Mouse (Mus musculus) ES-E14 (cell line): ENCODE results near the gene Zmynd11. TPM values are rescaled to one million over a fixed set of nuclear protein-coding genes. Genes with fewer than 3 reads are reported as not detected.

Experiments used
- DNase-seq: peaks from one replicate; pipeline ENCODE4 v3.0.0-alpha.2; 2013; ENCODE audit warnings: low read depth, low spot score
- H3K27ac ChIP-seq: 2 replicates; pipeline ENCODE4 v1.5.1; 2012; ENCODE audit warnings: low read depth, mild to moderate bottlenecking, low read length, moderate library complexity, mixed read lengths; ENCODE audit not compliant: poor library complexity, insufficient read depth, severe bottlenecking
- H3K36me3 ChIP-seq: 2 replicates; pipeline ENCODE4 v1.6.1; 2012; ENCODE audit warnings: mild to moderate bottlenecking, low read length, moderate library complexity, mixed read lengths; ENCODE audit not compliant: control insufficient read depth, poor library complexity, insufficient read depth, severe bottlenecking
- H3K4me1 ChIP-seq, 2 experiments: fragments of 150-350 bp in 1 of 2; sonication (generic) in 1 of 2; 2 replicates each; pipeline ENCODE4 v1.6.1; 2012; ENCODE audit warnings: low read length in 2 of 2, mild to moderate bottlenecking in 1 of 2, mixed read lengths in 1 of 2; ENCODE audit not compliant: control insufficient read depth in 2 of 2, insufficient read depth in 2 of 2, poor library complexity in 1 of 2
- H3K4me3 ChIP-seq, 2 experiments: fragments of 150-350 bp in 1 of 2; sonication (generic) in 1 of 2; 2 replicates each; pipeline ENCODE4 v1.5.1; 2012; ENCODE audit warnings: low read length in 2 of 2, low read depth in 1 of 2, mild to moderate bottlenecking in 1 of 2, mixed read lengths in 1 of 2; ENCODE audit not compliant: insufficient read depth in 1 of 2, poor library complexity in 1 of 2, severe bottlenecking in 1 of 2
- H3K9ac ChIP-seq: 2 replicates; pipeline ENCODE4 v1.6.1; 2012; ENCODE audit warnings: low read depth, mild to moderate bottlenecking, low read length, mixed read lengths; ENCODE audit not compliant: poor library complexity, insufficient read depth, severe bottlenecking
- H3K9me3 ChIP-seq: fragments of 150-350 bp; sonication (generic); 2 replicates; pipeline ENCODE4 v1.6.1; 2012; ENCODE audit warnings: low read depth, mild to moderate bottlenecking, low read length; ENCODE audit not compliant: control insufficient read depth, insufficient read depth
- CHD2 ChIP-seq: IDR thresholded peaks from 2 replicates; pipeline ENCODE4 v1.6.1; 2014; ENCODE audit warnings: mild to moderate bottlenecking, low read depth, low read length, inconsistent platforms
- HCFC1 ChIP-seq: IDR thresholded peaks from 2 replicates; pipeline ENCODE4 v1.6.1; 2012; ENCODE audit warnings: low read length, inconsistent platforms, borderline replicate concordance; ENCODE audit not compliant: insufficient read depth
- MAFK ChIP-seq: IDR thresholded peaks from 2 replicates; pipeline ENCODE4 v1.6.1; 2014; ENCODE audit warnings: mild to moderate bottlenecking, low read depth, low read length, inconsistent platforms; ENCODE audit not compliant: insufficient read depth
- ZC3H11A ChIP-seq: IDR thresholded peaks from 2 replicates; pipeline ENCODE4 v1.6.1; 2012; ENCODE audit warnings: low read depth, mild to moderate bottlenecking, inconsistent platforms, low read length, borderline replicate concordance
- ZNF384 ChIP-seq: IDR thresholded peaks from 2 replicates; pipeline ENCODE4 v1.6.1; 2012; ENCODE audit warnings: low read depth, low read length, inconsistent platforms
- in situ Hi-C, 2 experiments: fragments of 600-800 bp; cut with MboI; formaldehyde crosslinking; loops; one replicate each; pipeline ENCODE4 v1.15.1; 2025; ENCODE audit warnings: low sequenced_read_pairs in 2 of 2, inconsistent platforms in 1 of 2; ENCODE audit not compliant: unreplicated experiment in 2 of 2
- total RNA-seq: library from RNA; depleted of rRNA; stranded (reverse); fragments of 300-350 nt; gene quantifications from 2 replicates; pipeline ENCODE4 v1.2.3, GENCODE M21; 2012

The Zmynd11 gene
- total RNA-seq, 1 experiment: 24.3 TPM

- H3K27ac ChIP-seq: no peak overlapping the region
- in situ Hi-C loops: no loop called here
- no peak for DNase-seq
- H3K4me1 ChIP-seq: no peaks in the 10 kb centered on the region
- no peaks in the 10 kb centered on the region for H3K9me3 ChIP-seq
- no peak overlapping the region for H3K9ac ChIP-seq
- peaks cover 4% of the 10 kb centered on the region; the same call in 1 of the 2 replicates for H3K36me3 ChIP-seq
- no peak for TF ChIP-seq CHD2
- no peak for TF ChIP-seq ZC3H11A
- TF ChIP-seq HCFC1: no peak
- TF ChIP-seq ZNF384: no peak
- TF ChIP-seq MAFK: no peak
- H3K4me3 ChIP-seq: no peak overlapping the region
Observed at GRCm38 (mm10) chr13:9660711-9661110, 104.4 kb downstream of the Zmynd11 start.

- H3K9me3 ChIP-seq: no peaks in the 10 kb centered on the region
- H3K9ac ChIP-seq: no peak overlapping the region
- H3K36me3 ChIP-seq: peaks cover 4% of the 10 kb centered on the region; the same call in 1 of the 2 replicates
- DNase-seq: no peak
- no peak overlapping the region for H3K27ac ChIP-seq
- in situ Hi-C loops: no loop called here
- no peaks in the 10 kb centered on the region for H3K4me1 ChIP-seq
- no peak overlapping the region for H3K4me3 ChIP-seq
- TF ChIP-seq ZNF384 (no peak), CHD2 (no peak), ZC3H11A (no peak), MAFK (no peak), HCFC1 (no peak)
Observed at GRCm38 (mm10) chr13:9656613-9657012, 108.5 kb downstream of the Zmynd11 start.

- H3K4me3 ChIP-seq: no peak overlapping the region
- in situ Hi-C loops: no loop called here
- H3K27ac ChIP-seq: no peak overlapping the region
- H3K9me3 ChIP-seq: no peaks in the 10 kb centered on the region
- TF ChIP-seq ZC3H11A (no peak), HCFC1 (no peak), CHD2 (no peak), MAFK (no peak), ZNF384 (no peak)
- H3K9ac ChIP-seq: no peak overlapping the region
- H3K36me3 ChIP-seq: peaks cover 4% of the 10 kb centered on the region; the same call in 1 of the 2 replicates
- H3K4me1 ChIP-seq: no peaks in the 10 kb centered on the region
- DNase-seq: no peak
Observed at GRCm38 (mm10) chr13:9653018-9653417, 112.1 kb downstream of the Zmynd11 start.

- no peak for TF ChIP-seq ZC3H11A
- TF ChIP-seq ZNF384: no peak
- no peak for TF ChIP-seq CHD2
- no peak for TF ChIP-seq MAFK
- no peak for TF ChIP-seq HCFC1
- Histone ChIP-seq H3K4me1 (no peaks in the 10 kb centered on the region), H3K9ac (no peak overlapping the region), H3K36me3 (no peaks in the 10 kb centered on the region), H3K9me3 (no peaks in the 10 kb centered on the region), H3K27ac (no peak overlapping the region), H3K4me3 (no peak overlapping the region)
- in situ Hi-C loops: no loop called here
- no peak for DNase-seq
Observed at GRCm38 (mm10) chr13:9650580-9650979, 114.5 kb downstream of the Zmynd11 start.

- H3K9me3 ChIP-seq: no peaks in the 10 kb centered on the region
Observed at GRCm38 (mm10) chr13:9649894-9650293, 115.2 kb downstream of the Zmynd11 start.

More at GRCm38 (mm10) chr13:9649894-9650293, 115.2 kb downstream of the Zmynd11 start:
- no peak overlapping the region for H3K9ac ChIP-seq
- in situ Hi-C loops: loop anchor here in 1 of 2 experiments (25.0 kb wide), 1 partner anchor 463 kb away; no protein-coding TSS in a partner anchor
- no peaks in the 10 kb centered on the region for H3K4me1 ChIP-seq
- no peak overlapping the region for H3K4me3 ChIP-seq
- H3K27ac ChIP-seq: no peak overlapping the region
- no peaks in the 10 kb centered on the region for H3K36me3 ChIP-seq
- no peak for DNase-seq
- no peak for TF ChIP-seq MAFK
